Mouse (Mus musculus) hindbrain, embryonic 16.5 days (tissue): Measurements from ENCODE around the gene Sipa1. TPM values are rescaled to one million over a fixed set of nuclear protein-coding genes. Genes with fewer than 3 reads are reported as not detected.

ENCODE experiments used
- ATAC-seq: fragments of 200-750 bp; cut with Nextera tagmentation; 2 replicates; pipeline ENCODE4 v1.8.0; 2017; ENCODE audit warnings: moderate TSS enrichment, moderate library complexity
- H3K27ac ChIP-seq: fragments of 300-500 bp; sonication (generic); 2 replicates; pipeline ENCODE4 v1.5.1; 2014; ENCODE audit warnings: low read depth, mild to moderate bottlenecking, control low read depth, low read length, moderate library complexity
- H3K27me3 ChIP-seq: fragments of 300-500 bp; sonication (generic); replicated peaks from 2 replicates; pipeline ENCODE4 v1.6.1; 2014; ENCODE audit warnings: low read length; ENCODE audit not compliant: control insufficient read depth, insufficient read depth
- H3K36me3 ChIP-seq: fragments of 300-500 bp; sonication (generic); 2 replicates; pipeline ENCODE4 v1.6.1; 2014; ENCODE audit warnings: mild to moderate bottlenecking, low read length, moderate library complexity, mixed read lengths; ENCODE audit not compliant: control insufficient read depth, insufficient read depth
- H3K4me1 ChIP-seq: fragments of 300-500 bp; sonication (generic); 2 replicates; pipeline ENCODE4 v1.6.1; 2014; ENCODE audit warnings: low read depth, low read length; ENCODE audit not compliant: control insufficient read depth, insufficient read depth
- H3K4me2 ChIP-seq: fragments of 300-500 bp; sonication (generic); 2 replicates; pipeline ENCODE4 v1.6.1; 2014; ENCODE audit warnings: mild to moderate bottlenecking, low read length, control low read depth, moderate library complexity
- H3K4me3 ChIP-seq: fragments of 300-500 bp; sonication (generic); 2 replicates; pipeline ENCODE4 v1.5.1; 2014; ENCODE audit warnings: mild to moderate bottlenecking, low read length, control low read depth, moderate library complexity
- H3K9ac ChIP-seq: fragments of 300-500 bp; sonication (generic); 2 replicates; pipeline ENCODE4 v1.6.1; 2014; ENCODE audit warnings: low read depth, mild to moderate bottlenecking, control low read depth, low read length, moderate library complexity
- H3K9me3 ChIP-seq: fragments of 300-500 bp; sonication (generic); 2 replicates; pipeline ENCODE4 v1.6.1; 2014; ENCODE audit warnings: mild to moderate bottlenecking, low read length, moderate library complexity; ENCODE audit not compliant: control insufficient read depth
- WGBS: fragments of 180-500 bp; shearing (Covaris S2); extraction: QIAGEN DNeasy Blood & Tissue Kit; methylation state at CpG from one replicate; pipeline ENCODE4 v1.1.7; 2014; 5-methylcytosine and 5-hydroxymethylcytosine counted together
- polyA plus RNA-seq: library from polyadenylated mRNA; unstranded; fragments of >200 nt; fragmentation: Nextera tagmentation; extraction: Ambion mirVana; gene quantifications from 2 replicates; pipeline ENCODE4 v1.2.1, GENCODE M21; 2015

Sipa1 gene
- polyA plus RNA-seq, 1 experiment from 2014 or later = 14.3 TPM

- Histone ChIP-seq H3K4me2 (no peak overlapping the region), H3K36me3 (no peaks in the 10 kb centered on the region)
- WGBS = 83% methylated on average over 5 of the region's 5 CpGs
Observed at GRCm38 (mm10) chr19:5621884-5622283, 41.6 kb downstream of the Sipa1 start.

GRCm38 (mm10) chr19:5620007-5620406 is 43.5 kb downstream of the Sipa1 start:
- Histone ChIP-seq H3K36me3 (no peaks in the 10 kb centered on the region), H3K9ac (no peak overlapping the region), H3K27me3 (no peaks in the 10 kb centered on the region; the same call in 1 of the 2 replicates), H3K27ac (no peak overlapping the region), H3K9me3 (no peaks in the 10 kb centered on the region), H3K4me3 (no peak overlapping the region), H3K4me1 (no peaks in the 10 kb centered on the region), H3K4me2 (no peak overlapping the region)
- no peak for ATAC-seq
- WGBS = 90% methylated on average over 4 of the region's 4 CpGs

More at GRCm38 (mm10) chr19:5621884-5622283, 41.6 kb downstream of the Sipa1 start:
- Histone ChIP-seq H3K9me3 (no peaks in the 10 kb centered on the region), H3K9ac (no peak overlapping the region), H3K4me1 (no peaks in the 10 kb centered on the region), H3K27me3 (no peaks in the 10 kb centered on the region), H3K27ac (no peak overlapping the region), H3K4me3 (no peak overlapping the region)
- no peak for ATAC-seq

- Histone ChIP-seq H3K4me3 (no peak overlapping the region), H3K27me3 (no peaks in the 10 kb centered on the region; the same call in 1 of the 2 replicates), H3K4me1 (peaks cover 5% of the 10 kb centered on the region), H3K36me3 (no peaks in the 10 kb centered on the region), H3K9ac (no peak overlapping the region), H3K4me2 (no peak overlapping the region), H3K27ac (no peak overlapping the region), H3K9me3 (no peaks in the 10 kb centered on the region)
- WGBS = 60% methylated on average over 2 of the region's 2 CpGs
- no peak for ATAC-seq
Observed at GRCm38 (mm10) chr19:5614953-5615352, 48.6 kb downstream of the Sipa1 start.

GRCm38 (mm10) chr19:5612762-5613411 is 50.6 kb downstream of the Sipa1 start:
- no peak overlapping the region for H3K4me3 ChIP-seq
- no peaks in the 10 kb centered on the region for H3K36me3 ChIP-seq
- peaks cover 16% of the 10 kb centered on the region for H3K4me1 ChIP-seq
- H3K9me3 ChIP-seq = no peaks in the 10 kb centered on the region
- WGBS = 66% methylated on average over 3 of the region's 3 CpGs
- no peak for ATAC-seq
- no peak overlapping the region for H3K27ac ChIP-seq
- H3K27me3 ChIP-seq = no peaks in the 10 kb centered on the region; the same call in 1 of the 2 replicates
- H3K4me2 ChIP-seq = no peak overlapping the region
- no peak overlapping the region for H3K9ac ChIP-seq

GRCm38 (mm10) chr19:5611973-5612372 is 51.5 kb downstream of the Sipa1 start:
- Histone ChIP-seq H3K27me3 (no peaks in the 10 kb centered on the region; the same call in 1 of the 2 replicates), H3K4me3 (no peak overlapping the region), H3K36me3 (peaks cover under 1% of the 10 kb centered on the region), H3K27ac (no peak overlapping the region), H3K4me1 (peaks cover 16% of the 10 kb centered on the region), H3K9me3 (no peaks in the 10 kb centered on the region), H3K9ac (no peak overlapping the region), H3K4me2 (no peak overlapping the region)
- 91% methylated on average over 1 of the region's 1 CpGs for WGBS
- ATAC-seq = no peak

GRCm38 (mm10) chr19:5609547-5610404 is 53.7 kb downstream of the Sipa1 start, which contains the start of gene Kat5:
TSS of gene Kat5 (minus strand) at chr19:5610237.
- Histone ChIP-seq H3K4me2 (peak within 1 kb of the TSS; percentile 66), H3K9me3 (no peaks in the 10 kb centered on the region), H3K4me3 (peak within 1 kb of the TSS; percentile 70), H3K4me1 (peaks cover 16% of the 10 kb centered on the region), H3K27me3 (no peaks in the 10 kb centered on the region), H3K27ac (peak within 1 kb of the TSS; percentile 99), H3K36me3 (peaks cover 22% of the 10 kb centered on the region), H3K9ac (peak within 1 kb of the TSS; percentile 92)
- under 1% methylated on average over 54 of the region's 55 CpGs for WGBS
- peak; percentile 95 for ATAC-seq

- H3K9ac ChIP-seq = peak overlapping the region; percentile 92
- H3K4me2 ChIP-seq = peak overlapping the region; percentile 66
- peak overlapping the region; percentile 70 for H3K4me3 ChIP-seq
- no peaks in the 10 kb centered on the region for H3K9me3 ChIP-seq
- H3K27me3 ChIP-seq = no peaks in the 10 kb centered on the region
- no peak for ATAC-seq
- peaks cover 16% of the 10 kb centered on the region for H3K4me1 ChIP-seq
- peaks cover 28% of the 10 kb centered on the region for H3K36me3 ChIP-seq
- H3K27ac ChIP-seq = peak overlapping the region; percentile 99
- 54% methylated on average over 10 of the region's 10 CpGs for WGBS
Observed at GRCm38 (mm10) chr19:5609171-5609546, 54.3 kb downstream of the Sipa1 start.

- H3K27me3 ChIP-seq = no peaks in the 10 kb centered on the region
- peak overlapping the region; percentile 92; the same call in 1 of the 2 replicates for H3K9ac ChIP-seq
- no peaks in the 10 kb centered on the region for H3K9me3 ChIP-seq
- peaks cover 16% of the 10 kb centered on the region for H3K4me1 ChIP-seq
- H3K4me2 ChIP-seq = peak overlapping the region; percentile 66
- H3K27ac ChIP-seq = peak overlapping the region; percentile 99
- ATAC-seq = no peak
- H3K4me3 ChIP-seq = peak overlapping the region; percentile 70
- peaks cover 32% of the 10 kb centered on the region for H3K36me3 ChIP-seq
- 93% methylated on average over 13 of the region's 13 CpGs for WGBS
Observed at GRCm38 (mm10) chr19:5608707-5609106, 54.8 kb downstream of the Sipa1 start.
